Comparison of ENCODE assay signal across 28 mouse cellular contexts in genomic region chr16:52472059-52472458, GRCm38 (mm10). TPM values are rescaled to one million over a fixed set of nuclear protein-coding genes. Genes with fewer than 3 reads are reported as not detected.
DNase-seq lines count a peak whose midpoint lies in the region; ATAC-seq and TF ChIP-seq lines count a peak whose summit lies in the region.
"Had no signal": no experiment of that assay in that cellular context is flagged by ENCODE, and none has a peak within 500 bp of the region (broad histone marks: within the 10 kb centered on the region; RNA-seq: fewer than 3 reads in every experiment).

No protein-coding gene starts in this region.

- H3K27ac ChIP-seq in lung, embryonic 14.5 days (ENCODE audit: low read depth): no peak overlapping the region
- peak overlapping the region; percentile 97 for H3K27ac ChIP-seq in macrophage
- H3K27ac ChIP-seq in stomach, embryonic 16.5 days (ENCODE audit: low read length): no peak overlapping the region
- H3K27ac ChIP-seq: embryonic facial prominence, embryonic 13.5 days; gastrocnemius, adult 2 months; heart, embryonic 15.5 days; hindbrain, embryonic 10.5 days; hindbrain, embryonic 13.5 days had no signal

- TF ChIP-seq CTCF in lung, embryonic 14.5 days (IDR thresholded peaks at IDR 0.05; ENCODE audit: low read depth): no peak

- ATAC-seq in lung, embryonic 14.5 days (ENCODE audit: insufficient read depth): peak; percentile 35; the same call in 1 of the 2 replicates
- peak; percentile 29; the same call in 1 of the 2 replicates for ATAC-seq in stomach, embryonic 16.5 days (ENCODE audit: insufficient read depth, low FRiP score)
- no peak for ATAC-seq in monocyte, adult 5-6 weeks (replicated peaks; ENCODE audit: insufficient number of reproducible peaks, low FRiP score, low TSS enrichment, poor library complexity, severe bottlenecking)
- ATAC-seq: CD4-positive, CD25-positive, alpha-beta regulatory T cell, adult 4 months; forebrain, embryonic 14.5 days; forebrain, postnatal 0 days had no signal

- no peak overlapping the region for H3K4me3 ChIP-seq in lung, embryonic 14.5 days (ENCODE audit: low read depth, low read length)
- no peak overlapping the region for H3K4me3 ChIP-seq in macrophage (ENCODE audit: inconsistent target)
- H3K4me3 ChIP-seq in stomach, embryonic 16.5 days (replicated peaks; ENCODE audit: low read length): no peak overlapping the region
- H3K4me3 ChIP-seq: embryonic facial prominence, embryonic 13.5 days; gastrocnemius, adult 2 months; heart, embryonic 12.5 days; heart, embryonic 15.5 days; hindbrain, embryonic 10.5 days; hindbrain, embryonic 13.5 days had no signal

- no peak overlapping the region for H3K9ac ChIP-seq in lung, embryonic 14.5 days
- H3K9ac ChIP-seq in stomach, embryonic 16.5 days (ENCODE audit: low read length): no peak overlapping the region
- H3K9ac ChIP-seq: embryonic facial prominence, embryonic 13.5 days; forebrain, postnatal 0 days; heart, embryonic 12.5 days; heart, embryonic 15.5 days; hindbrain, embryonic 13.5 days had no signal

- peak; percentile 70 for DNase-seq in lung, embryonic 14.5 days
- DNase-seq in lung, postnatal 10 days: no peak
- peak; percentile 37 for DNase-seq in lung, postnatal 25 days (ENCODE audit: low spot score)
- DNase-seq in lung, postnatal 4 days: no peak
- no peak for DNase-seq in spleen, adult 18-20 months
- DNase-seq: adrenal gland, adult 2 months; adrenal gland, postnatal 14 days; cerebellum, adult 11 months; cerebellum, adult 2 months; cerebellum, adult 9-11 months; cerebellum, postnatal 25 days; forebrain, postnatal 0 days; gastrocnemius, adult 2 months; gastrocnemius, postnatal 25 days; heart, adult 18-20 months; heart, postnatal 10 days; heart, postnatal 36 days had no signal

- no peaks in the 10 kb centered on the region for H3K9me3 ChIP-seq in lung, embryonic 14.5 days (ENCODE audit: low read depth, low read length)
- H3K9me3 ChIP-seq in stomach, embryonic 16.5 days (replicated peaks; ENCODE audit: control insufficient read depth, low read length): no peaks in the 10 kb centered on the region
- H3K9me3 ChIP-seq: embryonic facial prominence, embryonic 13.5 days; heart, embryonic 12.5 days; heart, embryonic 15.5 days; hindbrain, embryonic 10.5 days; hindbrain, embryonic 13.5 days had no signal

- no peak overlapping the region for H3K4me2 ChIP-seq in lung, embryonic 14.5 days
- no peak overlapping the region for H3K4me2 ChIP-seq in stomach, embryonic 16.5 days (ENCODE audit: low read depth, low read length)
- H3K4me2 ChIP-seq: embryonic facial prominence, embryonic 13.5 days; heart, embryonic 12.5 days; heart, embryonic 15.5 days; hindbrain, embryonic 13.5 days had no signal

- H3K79me2 ChIP-seq in macrophage (ENCODE audit: inconsistent target): no peaks in the 10 kb centered on the region

- no peaks in the 10 kb centered on the region for H3K27me3 ChIP-seq in lung, embryonic 14.5 days (ENCODE audit: insufficient read depth, low read length)
- no peaks in the 10 kb centered on the region for H3K27me3 ChIP-seq in stomach, embryonic 16.5 days (ENCODE audit: control insufficient read depth, insufficient read depth, low read length)
- H3K27me3 ChIP-seq: embryonic facial prominence, embryonic 13.5 days; heart, embryonic 12.5 days; heart, embryonic 15.5 days; hindbrain, embryonic 13.5 days had no signal

- no peaks in the 10 kb centered on the region for H3K36me3 ChIP-seq in lung, embryonic 14.5 days (ENCODE audit: insufficient read depth)
- no peaks in the 10 kb centered on the region for H3K36me3 ChIP-seq in macrophage (ENCODE audit: inconsistent target)
- H3K36me3 ChIP-seq in stomach, embryonic 16.5 days (ENCODE audit: control insufficient read depth, insufficient read depth, low read length): no peaks in the 10 kb centered on the region
- H3K36me3 ChIP-seq: embryonic facial prominence, embryonic 13.5 days; heart, embryonic 12.5 days; heart, embryonic 15.5 days; hindbrain, embryonic 10.5 days; hindbrain, embryonic 13.5 days had no signal

- no peaks in the 10 kb centered on the region for H3K4me1 ChIP-seq in lung, embryonic 14.5 days (ENCODE audit: insufficient read depth)
- H3K4me1 ChIP-seq in stomach, embryonic 16.5 days (ENCODE audit: control insufficient read depth, insufficient read depth, low read length): no peaks in the 10 kb centered on the region
- H3K4me1 ChIP-seq: embryonic facial prominence, embryonic 13.5 days; heart, embryonic 12.5 days; heart, embryonic 15.5 days; hindbrain, embryonic 10.5 days; hindbrain, embryonic 13.5 days had no signal

RNA-seq across cellular contexts. Expression of gene Alcam, which starts 18.2 kb away (rescaled TPM):
- 46.9 and 52.0 TPM in 2 replicates for polyA plus RNA-seq in lung, embryonic 14.5 days (2014; fragmentation: Nextera tagmentation; extraction: Ambion mirVana)
- total RNA-seq in macrophage (2018; cell fraction: chromatin; rRNA removed): 1,000 to 10,000 TPM in 2 of 26 experiments, 100 to 1,000 TPM in 24; 136 to 1,652 (median 442) TPM
- total RNA-seq in macrophage (2018; cell fraction: cytosol; rRNA removed): 100 to 1,000 TPM in 24 of 26 experiments, 10 to 100 TPM in 2; 85.8 to 258 (median 182) TPM
- 1,000 to 10,000 TPM in 1 of 26 experiments, 100 to 1,000 TPM in 25; 128 to 1,190 (median 364) TPM for total RNA-seq in macrophage (2018; cell fraction: nucleus; rRNA removed)
- polyA plus RNA-seq in macrophage (2018): 108 to 331 TPM (median 162 TPM) in 3 replicates
- polyA plus RNA-seq in stomach, embryonic 16.5 days (2015; fragmentation: Nextera tagmentation; extraction: Ambion mirVana): 61.2 and 62.5 TPM in 2 replicates
- 77.2 to 82.4 TPM (median 80.4 TPM) in 3 replicates for total RNA-seq in monocyte, adult 5-6 weeks (2017)
- total RNA-seq: MEL had no signal

Comparison
In these comparisons a context has a peak if more than half of its experiments do, and no peak if none do; other contexts are left out.
1. DNase-seq: peak in lung, embryonic 14.5 days (single experiment) and lung, postnatal 25 days (single experiment); none in lung, postnatal 10 days (single experiment), lung, postnatal 4 days (0 of 2) and spleen, adult 18-20 months (0 of 2).